Mouse (Mus musculus) inflammation-experienced regulatory T-cells, adult 16 weeks (primary cell): ENCODE results near the gene Clk3. TPM values are rescaled to one million over a fixed set of nuclear protein-coding genes. Genes with fewer than 3 reads are reported as not detected.

Experiments used
- polyA plus RNA-seq: library from polyadenylated mRNA; unstranded; fragments of 100-300 nt; shearing (Covaris generic); gene quantifications from one replicate; pipeline ENCODE4 v1.2.1, GENCODE M21; 2017

Clk3 gene
- 183 TPM for polyA plus RNA-seq

DNA sequence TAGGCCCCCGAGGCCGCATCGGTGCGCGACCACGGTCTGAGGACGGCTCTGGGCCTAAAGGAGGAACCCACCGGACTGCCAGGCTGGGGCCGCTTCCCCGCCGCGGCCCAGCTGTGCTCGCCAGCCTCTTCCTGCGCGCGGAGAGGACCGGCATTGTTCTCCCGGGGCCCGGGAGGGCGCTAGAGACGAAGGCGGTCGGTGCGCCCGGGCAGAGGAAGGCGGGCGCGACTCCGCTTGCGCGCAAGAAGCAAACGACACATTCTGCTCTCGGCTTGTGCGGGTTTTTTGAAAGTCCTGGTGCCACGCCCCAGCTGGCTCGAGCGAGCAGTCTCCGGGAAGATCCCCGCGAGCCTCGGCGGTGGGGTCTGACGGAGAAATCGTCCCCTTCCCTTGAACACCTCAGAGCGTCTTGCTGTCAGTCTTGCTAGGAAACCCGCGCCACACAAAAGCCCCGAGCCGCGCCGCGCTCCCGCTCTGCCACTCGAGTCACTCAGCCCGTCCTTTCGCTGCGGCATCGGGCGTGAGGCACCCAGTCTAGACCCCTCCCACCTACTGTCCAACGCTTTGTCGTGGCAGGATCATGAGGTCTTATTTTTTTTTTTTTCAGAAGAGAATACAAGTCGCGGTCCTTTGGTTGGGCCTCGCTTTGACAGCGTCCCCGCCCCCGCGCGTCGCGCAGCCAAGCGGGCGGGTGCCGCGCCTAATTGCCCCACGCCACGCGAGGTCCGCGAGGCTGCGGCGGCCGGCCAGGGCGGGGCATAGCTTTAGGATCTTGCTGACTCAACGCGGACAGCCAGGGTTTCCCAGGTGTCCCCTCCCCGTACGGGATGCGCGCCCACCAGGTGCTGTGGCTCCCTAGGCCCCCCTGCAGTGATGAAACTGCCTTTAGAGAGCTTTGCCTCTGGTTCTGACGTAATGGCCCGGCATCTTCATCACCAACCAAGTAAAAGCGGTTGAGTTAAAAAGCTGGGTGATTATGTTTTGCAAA is at the start of gene Clk3:
Clk3 (minus strand) TSS at position 497 of the 988 bp plus-strand sequence.

DNA sequence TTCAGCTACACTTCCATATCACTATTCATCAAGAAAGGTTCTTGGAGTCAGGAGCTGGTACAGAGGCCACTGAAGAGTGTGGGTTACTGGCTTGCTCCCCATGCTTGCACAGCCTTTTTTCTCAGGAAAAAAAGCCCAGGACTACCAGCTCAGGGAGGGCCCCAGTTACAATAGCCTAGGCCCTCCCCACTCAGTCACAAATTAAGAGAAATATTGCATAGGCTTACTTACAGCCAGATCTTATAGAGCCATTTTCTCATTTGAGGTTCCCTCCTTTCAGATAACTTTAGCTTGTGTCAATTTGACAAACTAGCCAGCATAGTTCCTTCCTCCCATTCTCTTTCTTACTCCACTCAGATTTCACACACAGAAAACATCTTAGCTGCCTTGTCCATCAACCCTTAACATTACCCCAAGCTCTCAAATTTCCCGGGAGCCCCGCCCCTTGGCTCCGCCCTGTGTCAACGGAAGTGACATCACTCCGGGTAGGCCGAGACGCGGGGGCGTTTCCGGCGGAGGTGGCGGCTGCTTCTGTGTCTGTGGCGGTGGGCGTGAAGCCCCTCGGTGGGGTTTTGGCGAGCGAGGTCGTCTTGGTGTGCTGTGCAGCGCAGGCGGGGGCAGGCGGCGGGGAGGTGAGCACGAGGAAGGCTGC is 57.5 kb downstream of the Clk3 start, which contains the start of gene Edc3:
Edc3 (plus strand) TSS at position 473 of the 652 bp plus-strand sequence.

Other genes with a start within 250 kb of the Clk3 start
- gene Cox5a, start 244.6 kb downstream of the Clk3 start, polyA plus RNA-seq: 235 TPM
- gene Fam219b, start 228.3 kb downstream of the Clk3 start, polyA plus RNA-seq: 16.4 TPM
- 22.8 TPM for gene Mpi, start 213.1 kb downstream of the Clk3 start, polyA plus RNA-seq
- gene Scamp2, start 204.9 kb downstream of the Clk3 start, polyA plus RNA-seq: 121 TPM
- gene Ulk3, start 176.4 kb downstream of the Clk3 start, polyA plus RNA-seq: 98.6 TPM
- not detected for gene Cplx3, start 159.6 kb downstream of the Clk3 start, polyA plus RNA-seq
- 0.20 TPM for gene Lman1l, start 145.1 kb downstream of the Clk3 start, polyA plus RNA-seq
- gene Csk, start 112.2 kb downstream of the Clk3 start, polyA plus RNA-seq: 193 TPM
- gene Cyp1a2, start 82.2 kb downstream of the Clk3 start, polyA plus RNA-seq: not detected
- 1.0 TPM for gene Cyp1a1, start 77.9 kb downstream of the Clk3 start, polyA plus RNA-seq
- 58.7 TPM for gene Edc3, start 57.3 kb downstream of the Clk3 start, polyA plus RNA-seq
- gene Arid3b, start 70.9 kb upstream of the Clk3 start, polyA plus RNA-seq: 56.3 TPM
- 94.4 TPM for gene Ubl7, start 145.1 kb upstream of the Clk3 start, polyA plus RNA-seq
- gene Sema7a, start 174.3 kb upstream of the Clk3 start, polyA plus RNA-seq: 0.29 TPM
- 0.37 TPM for gene Cyp11a1, start 240.6 kb upstream of the Clk3 start, polyA plus RNA-seq